Mouse (Mus musculus) liver, adult (tissue): ENCODE results near the gene Lifr.

Experiments
- GATA4 ChIP-seq: IDR thresholded peaks from 2 replicates; pipeline ENCODE4 v1.6.1; 2014; ENCODE audit warnings: mild to moderate bottlenecking, low read length; ENCODE audit not compliant: insufficient replicate concordance

The Lifr gene

DNA sequence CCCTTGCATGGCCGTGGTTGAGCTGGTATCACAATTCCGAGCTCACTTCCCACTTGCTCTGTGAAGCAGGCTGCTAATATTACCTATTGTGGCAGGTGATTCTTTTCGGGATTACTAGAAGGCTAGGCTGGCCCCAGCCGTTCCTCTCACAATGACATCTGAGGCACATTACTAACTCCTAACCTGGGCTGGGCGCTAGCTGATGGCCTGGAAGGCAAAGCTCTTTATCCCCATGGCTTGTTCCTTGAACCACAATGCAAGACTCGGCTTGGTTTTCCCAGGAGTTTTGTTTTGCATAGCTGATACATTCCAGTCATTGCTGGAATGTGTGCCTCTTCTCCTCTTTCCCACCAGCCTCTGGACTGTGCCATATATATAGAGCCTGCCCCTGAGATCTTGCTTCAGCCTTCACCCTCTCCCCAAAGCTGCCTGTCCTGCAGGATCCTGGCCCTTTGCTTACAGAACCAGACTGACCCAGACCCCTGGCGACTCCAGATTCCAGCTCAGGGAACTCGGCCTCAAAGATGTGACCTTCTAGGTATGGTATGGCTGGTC, at the start of gene Lifr:
Gene Lifr, plus strand, starts transcription at position 404 of the 555 bp plus-strand sequence.
- no peak for TF ChIP-seq GATA4

GRCm38 (mm10) chr15:7044081-7044749, 46.2 kb upstream of the Lifr start:
- peak; percentile 76; the same call in 1 of the 2 replicates for TF ChIP-seq GATA4

DNA sequence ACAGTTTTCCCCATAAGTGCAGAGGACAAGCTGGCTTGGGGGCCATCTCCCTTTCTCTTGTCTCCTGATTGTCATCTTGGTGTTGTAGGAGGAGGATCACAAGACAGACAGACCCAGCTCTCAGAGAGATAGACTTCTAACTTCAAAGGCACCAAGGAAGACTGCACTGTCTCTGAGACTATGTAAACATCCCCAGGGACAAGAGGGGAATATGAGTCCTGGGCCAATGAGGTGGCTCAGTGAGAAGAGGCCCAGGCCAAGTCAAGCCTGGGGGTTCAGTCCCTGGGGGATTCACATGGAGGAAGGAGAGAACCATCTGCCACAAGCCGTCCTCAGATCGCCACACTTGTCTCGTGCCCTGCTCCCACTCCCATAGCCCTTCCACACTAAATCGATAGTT, 45.4 kb upstream of the Lifr start:
- TF ChIP-seq GATA4, result no peak

DNA sequence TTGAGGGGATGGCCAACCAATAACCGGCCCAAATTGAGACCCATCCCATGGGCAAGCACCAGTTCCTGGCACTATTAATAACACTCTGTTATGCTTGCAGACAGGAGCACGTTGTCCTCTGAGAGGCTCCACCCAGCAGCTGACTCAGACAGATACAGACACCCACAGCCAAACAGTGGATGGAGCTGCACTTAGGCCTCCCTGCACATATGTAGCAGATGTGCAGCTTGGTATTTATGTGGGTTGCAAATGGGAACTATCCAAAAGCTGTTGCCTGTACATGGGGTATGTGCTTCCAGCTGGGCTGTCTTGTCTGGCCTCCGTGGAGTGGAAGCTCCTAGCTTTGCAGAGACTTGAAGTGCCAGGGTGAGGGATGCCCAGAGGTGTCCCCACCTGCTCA, 42.5 kb upstream of the Lifr start:
- no peak for TF ChIP-seq GATA4

GRCm38 (mm10) chr15:7048916-7049315, 41.5 kb upstream of the Lifr start:
- TF ChIP-seq GATA4, result peak; percentile 96

- no peak for TF ChIP-seq GATA4
Observed at GRCm38 (mm10) chr15:7051666-7052065, 38.7 kb upstream of the Lifr start.

GRCm38 (mm10) chr15:7052117-7052516, 38.3 kb upstream of the Lifr start:
- no peak for TF ChIP-seq GATA4

DNA sequence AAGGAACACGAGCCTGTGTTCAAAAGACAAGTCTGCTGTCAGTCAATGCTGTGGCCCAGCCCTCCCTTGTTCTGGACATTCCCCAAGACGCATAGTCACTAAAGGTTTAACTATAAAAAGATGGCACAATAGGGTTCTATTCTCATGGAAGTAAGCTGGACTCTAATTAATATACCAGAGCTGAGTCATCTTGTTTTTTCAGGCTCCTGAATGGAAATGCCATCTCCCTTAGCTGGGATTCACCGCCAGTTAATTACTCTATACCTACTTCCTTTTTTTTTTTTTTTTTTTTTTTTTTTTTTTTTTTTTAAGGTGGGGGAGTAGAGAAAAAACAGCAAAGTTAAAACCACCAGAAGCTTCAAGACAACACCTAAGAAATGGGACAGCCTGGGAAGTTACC, 33.6 kb upstream of the Lifr start:
- no peak for TF ChIP-seq GATA4

- TF ChIP-seq GATA4, result no peak
Observed at GRCm38 (mm10) chr15:7060522-7060921, 29.9 kb upstream of the Lifr start.

- TF ChIP-seq GATA4, result no peak
Observed at GRCm38 (mm10) chr15:7061995-7062697, 28.3 kb upstream of the Lifr start.

- no peak for TF ChIP-seq GATA4
Observed at GRCm38 (mm10) chr15:7062698-7063009, 27.8 kb upstream of the Lifr start.

DNA sequence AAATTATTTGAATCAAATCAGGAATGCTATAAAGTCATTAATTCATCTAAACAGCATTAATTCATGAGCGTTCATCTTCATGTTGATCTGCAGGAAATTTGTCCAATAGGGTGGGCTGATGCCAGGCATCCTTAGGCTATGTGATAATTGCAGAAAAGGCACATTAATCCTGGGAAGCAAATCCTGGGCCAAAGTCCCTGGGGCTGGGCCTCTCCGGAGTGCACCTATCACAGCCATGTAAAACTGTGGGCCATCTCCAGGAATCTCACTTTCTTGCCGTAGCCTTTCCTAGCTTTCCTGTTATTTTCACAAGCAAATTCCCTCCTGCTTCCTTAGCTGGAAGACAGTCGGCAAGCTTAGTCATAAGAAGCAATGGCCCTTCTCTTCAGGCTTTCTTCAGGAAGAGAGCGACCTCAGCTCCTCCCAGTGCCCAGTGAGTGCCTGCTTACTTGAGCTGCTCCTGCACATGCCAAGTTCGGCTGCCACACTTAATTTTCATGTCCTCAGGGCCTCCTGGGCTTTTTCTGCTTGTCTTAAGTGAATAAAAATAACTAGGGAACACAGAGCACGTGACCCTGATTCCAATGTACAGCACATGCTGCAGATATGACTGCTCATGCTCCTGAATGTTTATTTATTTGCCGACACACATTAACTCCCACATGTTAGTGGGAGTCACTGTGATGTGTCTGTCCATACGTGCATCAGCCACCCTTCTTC, 26.7 kb upstream of the Lifr start:
- TF ChIP-seq GATA4, result no peak

DNA sequence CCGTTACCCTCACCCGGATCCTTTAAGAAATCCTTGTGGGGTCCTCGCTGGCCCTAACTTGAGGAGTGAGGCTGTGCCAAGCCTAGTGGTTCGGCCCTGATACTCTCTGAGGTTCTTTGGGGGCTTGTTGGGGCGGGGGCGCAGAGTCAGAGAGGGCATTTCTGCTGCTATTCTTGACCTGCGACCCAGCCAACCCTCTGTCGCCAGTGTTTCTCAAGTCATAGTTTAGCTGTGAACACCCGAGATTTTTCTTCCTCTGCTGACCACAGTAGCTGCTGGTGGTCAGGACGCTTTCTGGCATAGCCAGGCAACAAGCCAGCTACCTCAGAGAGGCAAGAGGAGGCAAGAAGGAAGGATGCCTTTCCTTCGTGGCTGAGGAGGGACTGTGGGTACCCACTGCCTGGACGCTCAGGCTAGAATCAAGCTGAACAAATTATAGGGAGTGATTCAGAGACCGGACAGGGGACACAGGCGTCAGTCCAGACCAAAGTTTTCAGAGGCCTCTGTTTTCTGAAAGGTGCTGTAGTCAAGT, 25.4 kb upstream of the Lifr start:
- TF ChIP-seq GATA4, result no peak

DNA sequence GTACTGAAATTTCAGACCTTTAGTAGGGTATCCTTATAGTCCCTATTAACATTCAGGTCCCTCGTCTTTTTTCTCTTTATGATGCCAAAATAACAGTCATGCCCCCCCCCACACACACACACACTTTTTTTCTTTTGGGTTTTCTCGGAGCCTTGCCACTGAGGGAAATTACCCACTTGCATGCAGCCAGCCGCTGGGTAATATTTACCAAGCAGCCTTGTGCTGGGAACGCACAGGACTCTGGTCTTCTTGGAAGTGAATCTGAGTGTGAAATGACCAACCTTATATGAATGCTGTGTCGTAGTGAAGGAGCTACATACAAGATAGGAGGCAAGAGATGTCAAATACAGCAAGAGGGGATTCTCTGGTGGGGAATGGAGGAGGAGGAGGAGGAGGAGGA, 24.8 kb upstream of the Lifr start:
- TF ChIP-seq GATA4, result no peak

DNA sequence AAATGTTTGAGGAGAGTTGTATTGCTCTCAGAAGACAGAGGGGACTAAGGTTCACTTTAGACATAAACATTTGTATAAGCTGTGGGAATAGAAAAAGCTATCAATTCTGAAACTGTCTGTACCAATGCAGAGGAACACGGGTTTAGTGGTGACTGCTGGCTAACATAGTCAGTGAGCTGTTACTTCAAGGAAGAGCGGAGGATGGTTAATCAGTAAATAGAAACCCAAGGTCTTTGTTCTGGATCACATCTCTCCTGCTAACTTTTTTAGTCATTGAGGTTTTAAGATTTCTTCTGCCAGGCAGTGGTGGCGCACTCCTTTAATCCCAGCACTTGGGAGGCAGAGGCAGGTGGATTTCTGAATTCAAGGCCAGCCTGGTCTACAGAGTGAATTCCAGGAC, 23.7 kb upstream of the Lifr start:
- no peak for TF ChIP-seq GATA4

GRCm38 (mm10) chr15:7069374-7069773, 21.0 kb upstream of the Lifr start:
- TF ChIP-seq GATA4, result no peak
